Comparison of ENCODE assay signal across 9 mouse cellular contexts in the genomic region with DNA sequence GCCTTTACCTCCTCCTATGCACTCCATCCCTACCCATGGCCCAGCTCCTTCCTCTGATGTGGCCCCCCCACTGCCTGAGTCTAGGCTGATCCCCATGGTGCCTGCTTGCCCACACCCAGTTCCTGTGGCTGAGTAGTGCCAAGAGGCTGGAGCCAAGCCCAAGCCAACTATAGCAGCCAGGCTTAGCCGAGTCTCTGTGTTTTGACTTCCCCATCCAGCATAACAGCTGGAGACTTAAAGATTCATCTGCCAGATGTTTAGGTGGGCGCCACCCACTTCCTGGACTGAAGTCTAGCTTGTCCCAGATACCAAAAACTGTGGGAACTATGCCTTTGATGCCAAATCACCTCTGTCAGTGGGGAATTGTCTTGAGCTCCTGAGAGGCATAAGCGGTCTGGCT. TPM values are rescaled to one million over a fixed set of nuclear protein-coding genes. Genes with fewer than 3 reads are reported as not detected.
DNase-seq lines count a peak whose midpoint lies in the region; ATAC-seq lines count a peak whose summit lies in the region.
"Had no signal": no experiment of that assay in that cellular context is flagged by ENCODE, and none has a peak within 500 bp of the region (broad histone marks: within the 10 kb centered on the region; RNA-seq: fewer than 3 reads in every experiment).

No protein-coding gene starts in this region.

- no peaks in the 10 kb centered on the region for H3K9me3 ChIP-seq in midbrain, embryonic 11.5 days (ENCODE audit: control insufficient read depth, low read length)
- no peaks in the 10 kb centered on the region for H3K9me3 ChIP-seq in midbrain, embryonic 13.5 days
- H3K9me3 ChIP-seq in forebrain, embryonic 15.5 days, result no peaks in the 10 kb centered on the region
- H3K9me3 ChIP-seq: embryonic facial prominence, embryonic 12.5 days; liver, embryonic 15.5 days had no signal

- H3K36me3 ChIP-seq in midbrain, embryonic 11.5 days (ENCODE audit: control insufficient read depth, insufficient read depth, low read length), result peaks cover 2% of the 10 kb centered on the region; the same call in 1 of the 2 replicates
- H3K36me3 ChIP-seq in midbrain, embryonic 13.5 days, result peaks cover 6% of the 10 kb centered on the region
- no peaks in the 10 kb centered on the region; the same call in 1 of the 2 replicates for H3K36me3 ChIP-seq in forebrain, embryonic 15.5 days

- no peaks in the 10 kb centered on the region for H3K27me3 ChIP-seq in midbrain, embryonic 11.5 days (ENCODE audit: control insufficient read depth, insufficient read depth, low read length)
- H3K27me3 ChIP-seq in midbrain, embryonic 13.5 days, result 0 out of 2 replicates have a peak, but pooled peaks cover 4% of the 10 kb centered on the region
- no peaks in the 10 kb centered on the region for H3K27me3 ChIP-seq in forebrain, embryonic 15.5 days
- H3K27me3 ChIP-seq: embryonic facial prominence, embryonic 12.5 days; liver, embryonic 15.5 days had no signal

- 72% methylated on average over 3 of the region's 3 CpGs for WGBS in midbrain, embryonic 11.5 days
- WGBS in midbrain, embryonic 13.5 days, result 87% methylated on average over 3 of the region's 3 CpGs
- WGBS in forebrain, embryonic 15.5 days, result 80% methylated on average over 3 of the region's 3 CpGs

- no peak for ATAC-seq in midbrain, embryonic 11.5 days (ENCODE audit: low FRiP score)
- ATAC-seq in midbrain, embryonic 13.5 days, result no peak
- no peak for ATAC-seq in forebrain, embryonic 15.5 days (replicated peaks)

- peaks cover 11% of the 10 kb centered on the region for H3K4me1 ChIP-seq in midbrain, embryonic 11.5 days (ENCODE audit: control insufficient read depth, insufficient read depth, low read length)
- H3K4me1 ChIP-seq in midbrain, embryonic 13.5 days (replicated peaks), result peaks cover 21% of the 10 kb centered on the region
- H3K4me1 ChIP-seq in forebrain, embryonic 15.5 days, result peaks cover 10% of the 10 kb centered on the region

- intact Hi-C loops in heart, postnatal 10 days (cut with DNase I), result loop anchor here (5.0 kb wide), 1 partner anchor 33 kb away; the partner anchor contains the start of genes Gnb1l and Rtl10

- no peak overlapping the region for H3K4me2 ChIP-seq in midbrain, embryonic 11.5 days
- H3K4me2 ChIP-seq in midbrain, embryonic 13.5 days (replicated peaks), result no peak overlapping the region
- H3K4me2 ChIP-seq in forebrain, embryonic 15.5 days (replicated peaks), result no peak overlapping the region
- H3K4me2 ChIP-seq: embryonic facial prominence, embryonic 12.5 days; liver, embryonic 15.5 days had no signal

- peak; percentile 54 for DNase-seq in midbrain, embryonic 11.5 days (ENCODE audit: low spot score, missing footprints)
- peak; percentile 57 for DNase-seq in fibroblast of lung, adult 2 months (ENCODE audit: low read depth)
- DNase-seq in heart, postnatal 10 days, result peak; percentile 49 to 61
- DNase-seq in lung, postnatal 4 days, result peak; percentile 46 to 73
- no peak for DNase-seq in cerebellum, postnatal 14 days

- H3K9ac ChIP-seq in midbrain, embryonic 11.5 days (ENCODE audit: low read length), result no peak overlapping the region
- no peak overlapping the region for H3K9ac ChIP-seq in midbrain, embryonic 13.5 days (replicated peaks)
- H3K9ac ChIP-seq in forebrain, embryonic 15.5 days (replicated peaks), result no peak overlapping the region
- H3K9ac ChIP-seq: embryonic facial prominence, embryonic 12.5 days; liver, embryonic 15.5 days had no signal

- H3K4me3 ChIP-seq in midbrain, embryonic 11.5 days (ENCODE audit: low read depth, low read length), result no peak overlapping the region
- H3K4me3 ChIP-seq in midbrain, embryonic 13.5 days (replicated peaks), result no peak overlapping the region
- no peak overlapping the region for H3K4me3 ChIP-seq in forebrain, embryonic 15.5 days
- H3K4me3 ChIP-seq: embryonic facial prominence, embryonic 12.5 days; liver, embryonic 15.5 days had no signal

- H3K27ac ChIP-seq in midbrain, embryonic 11.5 days (ENCODE audit: low read depth, low read length), result no peak overlapping the region
- H3K27ac ChIP-seq in midbrain, embryonic 13.5 days, result no peak overlapping the region
- no peak overlapping the region for H3K27ac ChIP-seq in forebrain, embryonic 15.5 days (replicated peaks)
- H3K27ac ChIP-seq: embryonic facial prominence, embryonic 12.5 days; liver, embryonic 15.5 days had no signal

RNA-seq across cellular contexts. Expression of gene Gnb1l, which starts 34.2 kb away (rescaled TPM):
- 10.3 and 12.9 TPM in 2 replicates for polyA plus RNA-seq in midbrain, embryonic 11.5 days (2014; fragmentation: Nextera tagmentation; extraction: Ambion mirVana)
- 12.9 and 16.0 TPM in 2 replicates for polyA plus RNA-seq in midbrain, embryonic 13.5 days (2015; fragmentation: Nextera tagmentation; extraction: Ambion mirVana)
- 1 to 10 TPM; 6.4 to 6.9 TPM for total RNA-seq in heart, postnatal 10 days (2021)
- polyA plus RNA-seq in forebrain, embryonic 15.5 days (2015; fragmentation: Nextera tagmentation; extraction: Ambion mirVana), result 16.0 and 16.4 TPM in 2 replicates

RNA-seq across cellular contexts. Expression of gene Rtl10, which starts 34.4 kb away (rescaled TPM):
- polyA plus RNA-seq in midbrain, embryonic 11.5 days (2014; fragmentation: Nextera tagmentation; extraction: Ambion mirVana), result 2.0 and 2.1 TPM in 2 replicates
- polyA plus RNA-seq in midbrain, embryonic 13.5 days (2015; fragmentation: Nextera tagmentation; extraction: Ambion mirVana), result 3.9 and 4.5 TPM in 2 replicates
- 1 to 10 TPM; 4.0 to 5.6 TPM for total RNA-seq in heart, postnatal 10 days (2021)
- polyA plus RNA-seq in forebrain, embryonic 15.5 days (2015; fragmentation: Nextera tagmentation; extraction: Ambion mirVana), result 3.4 and 3.5 TPM in 2 replicates

RNA-seq across cellular contexts. Expression of gene Comt, which starts 37.6 kb away (rescaled TPM):
- polyA plus RNA-seq in midbrain, embryonic 11.5 days (2014; fragmentation: Nextera tagmentation; extraction: Ambion mirVana), result 50.8 and 52.5 TPM in 2 replicates
- polyA plus RNA-seq in midbrain, embryonic 13.5 days (2015; fragmentation: Nextera tagmentation; extraction: Ambion mirVana), result 75.7 and 78.8 TPM in 2 replicates
- 100 to 1,000 TPM; 133 to 156 TPM for total RNA-seq in heart, postnatal 10 days (2021)
- 83.0 and 84.4 TPM in 2 replicates for polyA plus RNA-seq in forebrain, embryonic 15.5 days (2015; fragmentation: Nextera tagmentation; extraction: Ambion mirVana)

RNA-seq across cellular contexts. Expression of gene Txnrd2, which starts 38.1 kb away (rescaled TPM):
- 21.0 and 22.7 TPM in 2 replicates for polyA plus RNA-seq in midbrain, embryonic 11.5 days (2014; fragmentation: Nextera tagmentation; extraction: Ambion mirVana)
- polyA plus RNA-seq in midbrain, embryonic 13.5 days (2015; fragmentation: Nextera tagmentation; extraction: Ambion mirVana), result 25.9 and 28.6 TPM in 2 replicates
- total RNA-seq in heart, postnatal 10 days (2021), result 10 to 100 TPM; 30.0 to 32.0 TPM
- 24.2 and 26.3 TPM in 2 replicates for polyA plus RNA-seq in forebrain, embryonic 15.5 days (2015; fragmentation: Nextera tagmentation; extraction: Ambion mirVana)

Comparison
In these comparisons a context has a peak if more than half of its experiments do, and no peak if none do; other contexts are left out.
1. DNase-seq: peak in midbrain, embryonic 11.5 days (single experiment), fibroblast of lung, adult 2 months (single experiment), heart, postnatal 10 days (2 of 2) and lung, postnatal 4 days (2 of 2); none in cerebellum, postnatal 14 days (0 of 2).